20 mouse cellular contexts compared by ENCODE assay signal in the genomic region with DNA sequence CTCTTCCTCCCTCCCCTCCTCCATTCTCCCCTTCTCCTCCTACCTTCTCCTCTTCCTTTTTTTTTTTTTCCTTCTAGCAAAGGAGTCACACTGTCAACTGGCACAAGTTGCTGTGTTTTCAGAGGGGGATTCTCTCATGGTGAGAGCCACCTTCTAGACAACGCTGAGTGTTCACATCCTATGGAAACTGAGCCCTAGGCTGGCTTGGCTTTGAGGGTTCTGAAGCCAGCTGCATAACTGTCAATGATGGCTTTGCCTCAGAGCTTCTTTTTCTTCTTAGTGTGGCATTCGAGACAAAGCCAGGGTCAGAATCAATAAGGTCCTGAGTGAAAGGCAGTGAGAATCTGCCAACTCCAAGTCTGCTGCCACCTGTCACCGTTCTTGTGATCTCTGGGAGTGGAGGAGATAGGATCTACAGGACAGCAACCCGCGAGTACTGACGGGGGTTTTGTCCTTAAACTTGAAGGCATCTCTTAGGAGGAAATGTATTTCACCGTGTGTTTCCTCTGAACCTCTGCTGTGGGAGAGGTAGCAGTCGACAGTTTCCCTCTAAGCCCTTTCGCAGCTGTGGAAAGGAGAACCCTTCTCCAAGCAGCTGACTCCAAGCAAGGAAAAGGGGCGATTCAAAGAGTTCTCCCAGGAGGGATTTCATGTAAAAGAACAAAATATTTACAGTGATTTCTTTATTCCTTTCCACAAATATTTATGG.
DNase-seq lines count a peak whose midpoint lies in the region; ATAC-seq lines count a peak whose summit lies in the region.
"Had no signal": no experiment of that assay in that cellular context is flagged by ENCODE, and none has a peak within 500 bp of the region (broad histone marks: within the 10 kb centered on the region; RNA-seq: fewer than 3 reads in every experiment).

No protein-coding gene starts in this region.

- no peaks in the 10 kb centered on the region for H3K4me1 ChIP-seq in hindbrain, embryonic 16.5 days (ENCODE audit: control insufficient read depth, insufficient read depth, low read depth, low read length)
- H3K4me1 ChIP-seq: embryonic facial prominence, embryonic 10.5 days; forebrain, embryonic 10.5 days; heart, embryonic 15.5 days; hindbrain, embryonic 15.5 days had no signal

- 72% methylated on average over 10 of the region's 10 CpGs for WGBS in hindbrain, embryonic 16.5 days

- H3K4me2 ChIP-seq in hindbrain, embryonic 16.5 days (ENCODE audit: low read length), result no peak overlapping the region
- H3K4me2 ChIP-seq: heart, embryonic 15.5 days; hindbrain, embryonic 15.5 days had no signal

- peak; percentile 68 for ATAC-seq in common myeloid progenitor, adult 5-6 weeks (replicated peaks; ENCODE audit: low read depth, poor library complexity, severe bottlenecking)
- ATAC-seq in hindbrain, embryonic 16.5 days, result no peak
- ATAC-seq: forebrain, embryonic 14.5 days; inflammation-experienced regulatory T-cells, adult 6 months had no signal

- H3K9me3 ChIP-seq in hindbrain, embryonic 16.5 days (ENCODE audit: control insufficient read depth, low read length), result no peaks in the 10 kb centered on the region
- H3K9me3 ChIP-seq: embryonic facial prominence, embryonic 10.5 days; forebrain, embryonic 10.5 days; heart, embryonic 15.5 days; hindbrain, embryonic 15.5 days had no signal

- H3K27ac ChIP-seq in hindbrain, embryonic 16.5 days (ENCODE audit: low read depth, low read length), result no peak overlapping the region
- H3K27ac ChIP-seq: embryonic facial prominence, embryonic 10.5 days; forebrain, embryonic 10.5 days; gastrocnemius, adult 2 months; heart, embryonic 15.5 days; hindbrain, embryonic 15.5 days had no signal

- H3K27me3 ChIP-seq in hindbrain, embryonic 16.5 days (replicated peaks; ENCODE audit: control insufficient read depth, insufficient read depth, low read length), result no peaks in the 10 kb centered on the region
- H3K27me3 ChIP-seq: heart, embryonic 15.5 days; hindbrain, embryonic 15.5 days had no signal

- no peak overlapping the region for H3K4me3 ChIP-seq in hindbrain, embryonic 16.5 days (ENCODE audit: low read length)
- H3K4me3 ChIP-seq: embryonic facial prominence, embryonic 10.5 days; forebrain, embryonic 10.5 days; gastrocnemius, adult 2 months; heart, embryonic 15.5 days; hindbrain, embryonic 15.5 days had no signal

- peak; percentile 8 for DNase-seq in T-cell, adult 2 months (ENCODE audit: low spot score)
- DNase-seq in thymus, adult 18-20 months, result peak; percentile 30 to 52
- peak; percentile 68 for DNase-seq in thymus, postnatal 14 days
- DNase-seq in Muller cell, postnatal 12 days (ENCODE audit: inconsistent ontology term), result no peak
- DNase-seq in adipocyte (ENCODE audit: low spot score), result no peak
- DNase-seq in spleen, postnatal 36 days (ENCODE audit: low spot score in 2 of 2), result no peak
- DNase-seq: adrenal gland, postnatal 14 days; cerebellum, adult 11-12 months; cerebellum, postnatal 36 days; gastrocnemius, adult 2 months; gastrocnemius, postnatal 25 days; heart, postnatal 14 days had no signal

- H3K36me3 ChIP-seq in hindbrain, embryonic 16.5 days (ENCODE audit: control insufficient read depth, insufficient read depth, low read length), result no peaks in the 10 kb centered on the region
- H3K36me3 ChIP-seq: embryonic facial prominence, embryonic 10.5 days; forebrain, embryonic 10.5 days; heart, embryonic 15.5 days; hindbrain, embryonic 15.5 days had no signal

- H3K9ac ChIP-seq in hindbrain, embryonic 16.5 days (ENCODE audit: low read depth, low read length), result no peak overlapping the region
- H3K9ac ChIP-seq: heart, embryonic 15.5 days; hindbrain, embryonic 15.5 days had no signal

Comparison
In these comparisons a context has a peak if more than half of its experiments do, and no peak if none do; other contexts are left out.
1. DNase-seq: peak in T-cell, adult 2 months (single experiment), thymus, adult 18-20 months (2 of 2) and thymus, postnatal 14 days (single experiment); none in Muller cell, postnatal 12 days (single experiment), adipocyte (single experiment) and spleen, postnatal 36 days (0 of 2).